Mouse (Mus musculus) layer of hippocampus, postnatal 10 days (tissue): ENCODE measurements around the gene Vmn2r75. TPM values are rescaled to one million over a fixed set of nuclear protein-coding genes. Genes with fewer than 3 reads are reported as not detected.
"Not testable (repeated sequence)": the region's sequence is repeated elsewhere in the genome, so short reads cannot be mapped to it uniquely, and the experiment has no call there.

Experiments
- DNase-seq, 2 experiments: peaks; one replicate each; pipeline ENCODE4 v3.0.0; 2021; ENCODE audit warnings: low spot score in 2 of 2
- long read RNA-seq: library from polyadenylated mRNA; stranded (forward); transcript quantifications from one replicate; pipeline ENCODE4 v2.0.0, GENCODE M21; 2023
- total RNA-seq, 2 experiments: library from RNA; stranded (reverse); gene quantifications; 2 replicates each; pipeline ENCODE4 v1.2.3; 2021

The Vmn2r75 gene
- not detected for total RNA-seq
- long read RNA-seq: 0 reads

GRCm38 (mm10) chr7:86171678-86172077, at the start of gene Vmn2r75:
Gene Vmn2r75 (minus strand): TSS chr7:86171778.
- not testable (repeated sequence) for DNase-seq

GRCm38 (mm10) chr7:86211345-86211744, 39.8 kb upstream of the Vmn2r75 start:
- peak in 1 of 2 experiments; percentile 10 for DNase-seq

Other genes with a start within 250 kb of the Vmn2r75 start
- not detected for gene Vmn2r74, start 210.1 kb downstream of the Vmn2r75 start, total RNA-seq
- not detected for gene Vmn2r76, start 74.5 kb upstream of the Vmn2r75 start, total RNA-seq
- not detected for gene Olfr310, start 105.4 kb upstream of the Vmn2r75 start, total RNA-seq
- not detected for gene Olfr309, start 141.9 kb upstream of the Vmn2r75 start, total RNA-seq
- not detected for gene Olfr308, start 153.9 kb upstream of the Vmn2r75 start, total RNA-seq
- gene Olfr307, start 165.8 kb upstream of the Vmn2r75 start, total RNA-seq: not detected
- not detected for gene Olfr305, start 195.2 kb upstream of the Vmn2r75 start, total RNA-seq
- not detected for gene Olfr304, start 214.9 kb upstream of the Vmn2r75 start, total RNA-seq
- gene Olfr303, start 226.0 kb upstream of the Vmn2r75 start, total RNA-seq: not detected
- gene Olfr301, start 232.1 kb upstream of the Vmn2r75 start, total RNA-seq: not detected